Mouse (Mus musculus) erythroblast, embryonic 14.5 days (primary cell): ENCODE results near the gene Rgcc.

Experiments used
- GATA1 ChIP-seq: IDR thresholded peaks from 2 replicates; pipeline ENCODE4 v1.6.1; 2012; ENCODE audit warnings: low read length, inconsistent platforms, mixed read lengths
- TAL1 ChIP-seq: IDR thresholded peaks from 3 replicates; pipeline ENCODE4 v1.6.1; 2012; ENCODE audit warnings: low read length, inconsistent platforms, mixed read lengths

- TF ChIP-seq GATA1: no peak
- no peak for TF ChIP-seq TAL1
Observed at GRCm38 (mm10) chr14:79241057-79241570, 60.3 kb downstream of the Rgcc start.
